Mouse (Mus musculus) liver, postnatal 0 days (tissue): Measurements from ENCODE around the gene Btg3. TPM values are rescaled to one million over a fixed set of nuclear protein-coding genes. Genes with fewer than 3 reads are reported as not detected.

ENCODE experiments used
- ATAC-seq: fragments of 200-750 bp; cut with Nextera tagmentation; 2 replicates; pipeline ENCODE4 v1.8.0; 2017; ENCODE audit warnings: mild to moderate bottlenecking, moderate library complexity
- DNase-seq: peaks from one replicate; pipeline ENCODE4 v3.0.0-alpha.2; 2016
- H3K27ac ChIP-seq: fragments of 300-500 bp; sonication (generic); 2 replicates; pipeline ENCODE4 v1.5.1; 2014; ENCODE audit warnings: antibody characterized with exemption, moderate library complexity, mild to moderate bottlenecking, low read depth
- H3K27me3 ChIP-seq: fragments of 300-500 bp; sonication (generic); 2 replicates; pipeline ENCODE4 v1.6.1; 2014; ENCODE audit warnings: low read length, control low read depth, mixed read lengths; ENCODE audit not compliant: insufficient read depth
- H3K36me3 ChIP-seq: fragments of 300-500 bp; sonication (generic); replicated peaks from 2 replicates; pipeline ENCODE4 v1.6.1; 2014; ENCODE audit warnings: mild to moderate bottlenecking, control low read depth, low read length, moderate library complexity, mixed read lengths; ENCODE audit not compliant: insufficient read depth
- H3K4me1 ChIP-seq: fragments of 300-500 bp; sonication (generic); 2 replicates; pipeline ENCODE4 v1.6.1; 2014; ENCODE audit warnings: antibody characterized with exemption, mild to moderate bottlenecking, control low read depth; ENCODE audit not compliant: insufficient read depth
- H3K4me2 ChIP-seq: fragments of 300-500 bp; sonication (generic); 2 replicates; pipeline ENCODE4 v1.6.1; 2014; ENCODE audit warnings: low read depth, mild to moderate bottlenecking, low read length, moderate library complexity, mixed read lengths
- H3K4me3 ChIP-seq: fragments of 300-500 bp; sonication (generic); 2 replicates; pipeline ENCODE4 v1.5.1; 2014; ENCODE audit warnings: low read depth, low read length
- H3K9ac ChIP-seq: fragments of 300-500 bp; sonication (generic); replicated peaks from 2 replicates; pipeline ENCODE4 v1.6.1; 2014; ENCODE audit warnings: mild to moderate bottlenecking, moderate library complexity
- H3K9me3 ChIP-seq: fragments of 300-500 bp; sonication (generic); 2 replicates; pipeline ENCODE4 v1.6.1; 2016; ENCODE audit warnings: mild to moderate bottlenecking, control low read depth, low read length, mixed read lengths
- CTCF ChIP-seq: sonication (generic); IDR thresholded peaks from 2 replicates; pipeline ENCODE4 v1.5.1; 2016; ENCODE audit warnings: antibody characterized with exemption, low read depth
- EP300 ChIP-seq: IDR thresholded peaks from 2 replicates; pipeline ENCODE4 v1.6.1; 2016; ENCODE audit warnings: antibody characterized with exemption, low read depth, mild to moderate bottlenecking
- WGBS: fragments of 180-500 bp; shearing (Covaris S2); extraction: QIAGEN DNeasy Blood & Tissue Kit; methylation state at CpG from one replicate; pipeline ENCODE4 v1.1.7; 2014; ENCODE audit not compliant: insufficient replicate concordance; 5-methylcytosine and 5-hydroxymethylcytosine counted together
- polyA plus RNA-seq: library from polyadenylated mRNA; unstranded; fragments of >200 nt; fragmentation: Nextera tagmentation; extraction: Ambion mirVana; gene quantifications from 2 replicates; pipeline ENCODE4 v1.2.1, GENCODE M21; 2015

The Btg3 gene
- polyA plus RNA-seq, 1 experiment from 2014 or later, result 20.5 TPM

DNA sequence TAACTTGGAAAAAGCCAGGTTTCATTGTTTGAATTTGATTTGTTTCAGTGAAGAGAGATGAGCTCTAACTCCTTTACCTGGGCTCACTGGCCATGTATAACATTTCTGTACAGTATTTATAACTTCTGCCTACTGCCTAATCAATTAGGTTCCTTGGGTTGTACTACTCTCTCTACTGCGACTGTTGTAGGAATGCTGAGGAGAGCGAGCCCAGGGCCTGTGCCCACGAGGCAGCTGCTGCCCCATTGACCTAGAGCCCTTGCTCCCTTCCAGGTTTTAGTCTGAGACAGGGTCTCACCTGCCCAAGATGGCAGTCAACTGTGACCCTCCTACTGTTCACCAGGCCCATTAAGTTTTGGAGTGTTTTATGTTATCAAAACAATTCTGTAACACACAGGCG is 15.5 kb downstream of the Btg3 start:
- peaks cover 36% of the 10 kb centered on the region for H3K36me3 ChIP-seq
- ATAC-seq (no peak), DNase-seq (no peak)
- H3K4me1 ChIP-seq, result no peaks in the 10 kb centered on the region
- no peak for TF ChIP-seq CTCF
- no peak for TF ChIP-seq EP300
- H3K27ac ChIP-seq, result no peak overlapping the region
- no peaks in the 10 kb centered on the region for H3K9me3 ChIP-seq
- no peak overlapping the region for H3K4me2 ChIP-seq
- H3K4me3 ChIP-seq, result no peak overlapping the region
- no peaks in the 10 kb centered on the region for H3K27me3 ChIP-seq
- 91% methylated on average over 4 of the region's 4 CpGs for WGBS
- no peak overlapping the region for H3K9ac ChIP-seq

DNA sequence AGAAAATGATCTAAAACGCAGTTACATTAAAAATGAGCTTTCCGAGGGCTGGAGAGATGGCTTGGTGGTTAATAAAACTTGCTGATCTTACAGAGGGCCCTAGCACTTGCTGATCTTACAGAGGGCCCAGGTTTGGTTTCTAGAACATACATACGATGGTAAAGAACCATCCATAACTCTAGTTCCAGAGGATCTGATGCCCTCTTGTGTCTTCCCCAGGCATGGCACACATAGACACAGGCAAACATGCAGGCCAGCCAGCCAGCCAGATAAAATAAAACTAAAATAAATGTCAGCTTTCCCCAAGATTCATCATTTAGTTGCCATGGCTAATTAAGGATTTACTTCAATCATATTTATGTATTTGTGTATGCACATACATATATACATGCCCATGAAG is 19.2 kb downstream of the Btg3 start:
- Histone ChIP-seq H3K4me1 (no peaks in the 10 kb centered on the region), H3K9ac (no peak overlapping the region), H3K36me3 (peaks cover 21% of the 10 kb centered on the region), H3K27ac (no peak overlapping the region), H3K9me3 (no peaks in the 10 kb centered on the region), H3K4me3 (no peak overlapping the region), H3K27me3 (no peaks in the 10 kb centered on the region), H3K4me2 (no peak overlapping the region)
- WGBS, result 90% methylated on average over 3 of the region's 3 CpGs
- no peak for DNase-seq
- ATAC-seq, result no peak
- TF ChIP-seq EP300 (no peak), CTCF (peak; percentile 51)

DNA sequence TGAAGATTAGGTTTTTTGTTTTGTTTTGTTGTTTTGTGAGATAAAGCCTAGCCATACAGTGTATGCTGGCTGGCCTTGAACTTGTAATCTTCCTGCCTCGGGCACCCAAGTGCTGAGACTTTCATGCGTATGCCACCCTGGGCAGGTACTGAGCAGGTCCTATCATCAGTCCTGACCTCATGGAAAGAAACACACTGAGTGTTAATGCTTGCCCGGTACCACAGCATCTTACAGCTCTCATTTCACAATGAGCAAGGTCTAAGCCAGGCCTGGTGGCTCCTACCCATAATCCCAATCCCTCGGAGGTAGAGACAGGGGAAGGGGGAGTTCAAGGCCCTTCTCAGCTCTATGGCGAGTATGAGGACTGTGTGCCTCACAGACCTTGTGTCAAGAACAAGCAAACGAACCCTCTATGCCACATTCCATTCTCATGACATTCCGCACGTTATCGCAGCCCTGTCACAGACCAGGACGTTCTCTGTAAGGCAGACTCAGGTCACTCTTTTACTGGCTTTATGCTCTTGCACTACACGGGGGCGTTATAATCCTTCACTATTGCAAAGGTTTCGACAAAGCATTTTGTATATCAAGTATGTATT is 29.6 kb downstream of the Btg3 start:
- H3K9me3 ChIP-seq, result no peaks in the 10 kb centered on the region
- H3K36me3 ChIP-seq, result no peaks in the 10 kb centered on the region; the same call in 1 of the 2 replicates
- H3K9ac ChIP-seq, result no peak overlapping the region
- 76% methylated on average over 13 of the region's 13 CpGs for WGBS
- no peak overlapping the region for H3K27ac ChIP-seq
- no peak for TF ChIP-seq EP300
- TF ChIP-seq CTCF, result no peak
- no peaks in the 10 kb centered on the region for H3K27me3 ChIP-seq
- DNase-seq, result no peak
- H3K4me2 ChIP-seq, result no peak overlapping the region
- H3K4me3 ChIP-seq, result no peak overlapping the region
- ATAC-seq, result no peak
- no peaks in the 10 kb centered on the region for H3K4me1 ChIP-seq

DNA sequence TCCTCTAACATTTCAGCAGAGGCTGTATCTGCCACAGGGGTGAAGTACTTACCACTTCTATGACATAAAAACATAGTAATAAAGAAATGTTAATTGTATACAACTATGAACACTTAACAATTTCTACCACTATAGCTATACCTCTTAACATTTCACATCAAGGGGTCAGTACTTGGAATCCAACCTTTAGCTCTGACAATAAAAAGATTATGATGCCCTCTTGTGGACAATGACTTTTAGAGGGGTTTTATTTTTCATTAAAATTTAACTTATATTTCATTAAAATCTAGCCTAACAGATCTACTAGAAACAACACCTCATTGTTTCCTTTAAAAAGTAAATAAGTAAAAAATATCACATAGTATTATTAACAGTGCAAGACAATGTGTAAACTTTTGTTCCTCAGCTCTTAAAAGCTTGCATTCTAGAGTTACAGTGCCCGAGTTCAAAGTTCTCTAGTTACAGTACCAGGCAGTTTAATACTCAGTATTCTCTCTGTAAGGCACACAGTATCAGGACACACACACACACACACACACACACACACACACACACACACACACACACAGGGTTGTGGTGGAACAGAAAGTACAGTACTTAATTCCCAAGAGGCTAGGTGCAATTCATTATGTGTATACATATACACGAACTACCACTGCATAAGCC is 30.2 kb downstream of the Btg3 start:
- WGBS, result 76% methylated on average over 2 of the region's 2 CpGs
- no peak for TF ChIP-seq EP300
- TF ChIP-seq CTCF, result 0 out of 2 replicates have a peak, but pooled peaks have one; percentile 26
- no peaks in the 10 kb centered on the region for H3K4me1 ChIP-seq
- no peak overlapping the region for H3K4me2 ChIP-seq
- ATAC-seq, result no peak
- H3K4me3 ChIP-seq, result no peak overlapping the region
- H3K27ac ChIP-seq, result no peak overlapping the region
- no peaks in the 10 kb centered on the region for H3K27me3 ChIP-seq
- DNase-seq, result no peak
- no peaks in the 10 kb centered on the region; the same call in 1 of the 2 replicates for H3K36me3 ChIP-seq
- no peak overlapping the region for H3K9ac ChIP-seq
- H3K9me3 ChIP-seq, result no peaks in the 10 kb centered on the region

DNA sequence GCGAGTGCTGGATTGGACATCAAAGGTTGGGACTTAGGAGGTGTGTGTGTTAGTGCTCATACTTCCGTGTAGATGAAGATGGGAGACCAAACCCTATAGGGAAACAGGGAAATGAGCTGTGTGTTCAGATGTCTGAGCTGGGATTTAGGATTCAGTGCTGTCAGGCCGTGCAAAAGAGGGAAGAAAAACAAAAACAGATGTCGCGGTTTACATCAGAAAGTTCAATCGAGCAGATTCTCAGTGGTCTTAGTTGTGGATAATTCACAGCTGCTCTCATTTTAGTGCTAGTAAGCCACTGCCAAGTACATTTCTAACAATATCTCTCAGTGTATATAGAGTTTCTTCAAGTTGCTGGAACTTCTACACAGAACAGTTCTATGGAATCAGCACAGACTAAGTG is 33.2 kb downstream of the Btg3 start:
- Histone ChIP-seq H3K4me1 (no peaks in the 10 kb centered on the region), H3K4me3 (no peak overlapping the region), H3K4me2 (no peak overlapping the region), H3K27me3 (no peaks in the 10 kb centered on the region), H3K9me3 (no peaks in the 10 kb centered on the region), H3K9ac (no peak overlapping the region), H3K36me3 (no peaks in the 10 kb centered on the region; the same call in 1 of the 2 replicates), H3K27ac (no peak overlapping the region)
- ATAC-seq, result no peak
- TF ChIP-seq EP300 (no peak), CTCF (no peak)
- WGBS, result 78% methylated on average over 6 of the region's 6 CpGs
- DNase-seq, result no peak

DNA sequence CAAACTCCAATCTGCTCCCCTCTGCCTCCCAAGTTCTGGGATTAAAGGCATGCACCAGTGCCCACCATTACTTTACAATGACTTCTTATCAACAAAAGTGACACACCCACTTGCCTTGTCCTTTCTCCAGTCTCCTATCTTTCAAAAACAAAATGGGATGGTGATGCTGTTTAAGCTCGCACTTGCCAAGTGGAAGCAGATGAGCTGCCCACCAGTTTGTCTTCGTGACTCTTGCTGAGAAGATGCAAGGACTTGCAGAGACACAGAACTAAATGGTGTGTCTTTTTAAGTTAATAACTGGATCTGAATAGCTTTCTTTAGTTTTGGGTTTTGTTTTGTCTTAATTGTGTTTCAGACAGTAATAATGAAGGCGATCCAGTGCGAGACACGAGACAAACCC is 34.2 kb downstream of the Btg3 start:
- DNase-seq, result no peak
- WGBS, result 83% methylated on average over 5 of the region's 5 CpGs
- Histone ChIP-seq H3K27ac (no peak overlapping the region), H3K9me3 (no peaks in the 10 kb centered on the region), H3K36me3 (no peaks in the 10 kb centered on the region; the same call in 1 of the 2 replicates), H3K27me3 (no peaks in the 10 kb centered on the region), H3K4me2 (no peak overlapping the region), H3K9ac (no peak overlapping the region), H3K4me1 (no peaks in the 10 kb centered on the region), H3K4me3 (no peak overlapping the region)
- ATAC-seq, result no peak
- TF ChIP-seq EP300 (no peak), CTCF (no peak)
